Mouse (Mus musculus) forebrain, embryonic 16.5 days (tissue): ENCODE data around the gene Nt5c2. TPM values are rescaled to one million over a fixed set of nuclear protein-coding genes. Genes with fewer than 3 reads are reported as not detected.

Source experiments
- ATAC-seq: fragments of 200-750 bp; cut with Nextera tagmentation; 2 replicates; pipeline ENCODE4 v1.8.0; 2017; ENCODE audit warnings: mild to moderate bottlenecking, moderate library complexity
- H3K27ac ChIP-seq: fragments of 300-500 bp; sonication (generic); 2 replicates; pipeline ENCODE4 v1.5.1; 2014; ENCODE audit warnings: low read length, control low read depth
- H3K27me3 ChIP-seq: fragments of 300-500 bp; sonication (generic); replicated peaks from 2 replicates; pipeline ENCODE4 v1.6.1; 2014; ENCODE audit warnings: low read length; ENCODE audit not compliant: control insufficient read depth, insufficient read depth
- H3K36me3 ChIP-seq: fragments of 300-500 bp; sonication (generic); 2 replicates; pipeline ENCODE4 v1.6.1; 2014; ENCODE audit not compliant: control insufficient read depth, insufficient read depth
- H3K4me1 ChIP-seq: fragments of 300-500 bp; sonication (generic); replicated peaks from 2 replicates; pipeline ENCODE4 v1.6.1; 2014; ENCODE audit warnings: low read length; ENCODE audit not compliant: control insufficient read depth, insufficient read depth
- H3K4me2 ChIP-seq: fragments of 300-500 bp; sonication (generic); 2 replicates; pipeline ENCODE4 v1.6.1; 2014; ENCODE audit warnings: mild to moderate bottlenecking, low read length, control low read depth
- H3K4me3 ChIP-seq: fragments of 300-500 bp; sonication (generic); replicated peaks from 2 replicates; pipeline ENCODE4 v1.5.1; 2014; ENCODE audit warnings: mild to moderate bottlenecking, low read length, control low read depth
- H3K9ac ChIP-seq: fragments of 300-500 bp; sonication (generic); replicated peaks from 2 replicates; pipeline ENCODE4 v1.6.1; 2014; ENCODE audit warnings: low read depth, low read length, control low read depth
- H3K9me3 ChIP-seq: fragments of 300-500 bp; sonication (generic); 2 replicates; pipeline ENCODE4 v1.6.1; 2016; ENCODE audit warnings: low read length; ENCODE audit not compliant: control insufficient read depth
- WGBS: fragments of 180-500 bp; shearing (Covaris S2); extraction: QIAGEN DNeasy Blood & Tissue Kit; methylation state at CpG from one replicate; pipeline ENCODE4 v1.1.7; 2014; 5-methylcytosine and 5-hydroxymethylcytosine counted together
- polyA plus RNA-seq: library from polyadenylated mRNA; unstranded; fragments of >200 nt; fragmentation: Nextera tagmentation; extraction: Ambion mirVana; gene quantifications from 2 replicates; pipeline ENCODE4 v1.2.1, GENCODE M21; 2015

Nt5c2 gene
- polyA plus RNA-seq, 1 experiment from 2014 or later = 81.4 TPM

DNA sequence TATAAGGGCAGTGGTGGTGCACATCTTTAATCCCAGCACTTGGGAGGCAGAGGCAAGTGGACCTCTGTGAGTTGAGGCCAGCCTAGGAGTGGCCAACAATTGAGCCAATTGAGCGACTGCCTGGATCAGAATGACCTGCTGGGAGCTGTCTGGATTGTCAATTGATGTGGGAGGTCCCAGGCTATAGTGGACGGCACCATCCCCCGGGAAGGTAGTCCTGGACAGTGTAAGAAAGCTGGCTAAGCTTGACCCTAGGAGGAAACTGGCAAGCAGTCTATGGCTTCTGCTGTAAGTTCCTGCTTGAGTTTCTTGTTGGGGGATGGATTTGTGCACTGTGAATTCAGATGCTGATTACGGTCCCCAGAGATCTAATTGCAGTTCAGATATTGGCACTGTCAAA is 47.1 kb downstream of the Nt5c2 start:
- Histone ChIP-seq H3K9ac (no peak overlapping the region), H3K4me3 (no peak overlapping the region), H3K27ac (no peak overlapping the region), H3K4me2 (no peak overlapping the region), H3K27me3 (no peaks in the 10 kb centered on the region), H3K9me3 (no peaks in the 10 kb centered on the region), H3K36me3 (no peaks in the 10 kb centered on the region), H3K4me1 (peaks cover 21% of the 10 kb centered on the region)
- no peak for ATAC-seq
- WGBS = 30% methylated on average over 4 of the region's 4 CpGs

- Histone ChIP-seq H3K36me3 (no peaks in the 10 kb centered on the region), H3K4me1 (peaks cover 13% of the 10 kb centered on the region), H3K9ac (no peak overlapping the region), H3K9me3 (no peaks in the 10 kb centered on the region), H3K4me3 (no peak overlapping the region), H3K4me2 (no peak overlapping the region), H3K27me3 (no peaks in the 10 kb centered on the region), H3K27ac (no peak overlapping the region)
- ATAC-seq = no peak
- WGBS = 85% methylated on average over 6 of the region's 6 CpGs
Observed at GRCm38 (mm10) chr19:46966330-46966729, 48.6 kb downstream of the Nt5c2 start.

DNA sequence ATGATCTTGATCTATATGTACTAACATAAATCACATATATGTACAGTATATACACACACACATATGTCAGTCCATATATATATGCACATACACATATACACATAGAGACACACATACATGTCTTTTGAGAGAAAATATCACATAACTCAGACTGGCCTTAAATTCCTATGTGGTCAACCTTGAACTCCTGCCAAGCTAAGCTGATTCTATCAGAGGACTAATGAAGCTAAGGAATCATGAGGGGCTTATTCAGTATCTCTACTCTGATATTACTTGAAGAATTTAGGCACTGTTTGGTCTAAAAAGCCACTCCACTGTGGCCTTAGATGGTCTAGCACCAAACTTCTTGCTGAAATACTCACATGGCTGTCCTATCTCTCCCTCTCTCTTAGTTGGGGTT is 49.5 kb downstream of the Nt5c2 start:
- H3K4me1 ChIP-seq = peaks cover 13% of the 10 kb centered on the region
- no peaks in the 10 kb centered on the region for H3K36me3 ChIP-seq
- ATAC-seq = no peak
- no peak overlapping the region for H3K4me3 ChIP-seq
- H3K27me3 ChIP-seq = no peaks in the 10 kb centered on the region
- no peak overlapping the region for H3K9ac ChIP-seq
- H3K27ac ChIP-seq = no peak overlapping the region
- H3K4me2 ChIP-seq = no peak overlapping the region
- no peaks in the 10 kb centered on the region for H3K9me3 ChIP-seq

DNA sequence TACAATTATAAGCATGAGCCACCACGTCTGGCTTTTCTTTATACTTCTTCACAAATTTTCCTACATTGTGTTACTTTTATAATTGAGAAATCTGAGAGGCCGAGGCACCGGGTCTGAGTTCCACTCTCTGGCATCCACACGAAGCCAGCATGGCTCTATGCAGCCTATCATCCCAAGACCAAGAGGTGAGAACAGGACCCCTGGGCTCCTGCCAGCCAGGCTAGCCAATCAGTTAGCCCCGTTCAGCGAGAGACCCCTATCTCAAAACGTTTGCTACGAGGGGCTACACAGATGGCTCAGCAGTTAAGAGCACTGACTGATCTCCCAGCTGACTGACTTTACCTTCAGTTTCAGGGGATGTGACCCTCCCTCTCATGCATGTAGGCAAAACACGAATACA is 50.6 kb downstream of the Nt5c2 start:
- no peaks in the 10 kb centered on the region for H3K9me3 ChIP-seq
- H3K9ac ChIP-seq = no peak overlapping the region
- ATAC-seq = no peak
- no peaks in the 10 kb centered on the region for H3K36me3 ChIP-seq
- 66% methylated on average over 9 of the region's 9 CpGs for WGBS
- no peak overlapping the region for H3K4me3 ChIP-seq
- H3K27me3 ChIP-seq = no peaks in the 10 kb centered on the region
- no peak overlapping the region for H3K27ac ChIP-seq
- peaks cover 19% of the 10 kb centered on the region for H3K4me1 ChIP-seq
- no peak overlapping the region for H3K4me2 ChIP-seq

- H3K36me3 ChIP-seq = no peaks in the 10 kb centered on the region
- no peak for ATAC-seq
- H3K4me1 ChIP-seq = peaks cover 27% of the 10 kb centered on the region
- no peak overlapping the region for H3K27ac ChIP-seq
- no peak overlapping the region for H3K4me2 ChIP-seq
- H3K9me3 ChIP-seq = no peaks in the 10 kb centered on the region
- H3K27me3 ChIP-seq = no peaks in the 10 kb centered on the region
- H3K9ac ChIP-seq = no peak overlapping the region
- H3K4me3 ChIP-seq = no peak overlapping the region
Observed at GRCm38 (mm10) chr19:46963440-46963839, 51.5 kb downstream of the Nt5c2 start.

- Histone ChIP-seq H3K27ac (no peak overlapping the region), H3K4me1 (peaks cover 27% of the 10 kb centered on the region), H3K4me3 (peak overlapping the region; percentile 75), H3K4me2 (peak overlapping the region; percentile 62), H3K36me3 (no peaks in the 10 kb centered on the region), H3K9me3 (no peaks in the 10 kb centered on the region), H3K9ac (no peak overlapping the region), H3K27me3 (no peaks in the 10 kb centered on the region)
- no peak for ATAC-seq
- WGBS = 25% methylated on average over 7 of the region's 7 CpGs
Observed at GRCm38 (mm10) chr19:46962841-46963240, 52.1 kb downstream of the Nt5c2 start.

DNA sequence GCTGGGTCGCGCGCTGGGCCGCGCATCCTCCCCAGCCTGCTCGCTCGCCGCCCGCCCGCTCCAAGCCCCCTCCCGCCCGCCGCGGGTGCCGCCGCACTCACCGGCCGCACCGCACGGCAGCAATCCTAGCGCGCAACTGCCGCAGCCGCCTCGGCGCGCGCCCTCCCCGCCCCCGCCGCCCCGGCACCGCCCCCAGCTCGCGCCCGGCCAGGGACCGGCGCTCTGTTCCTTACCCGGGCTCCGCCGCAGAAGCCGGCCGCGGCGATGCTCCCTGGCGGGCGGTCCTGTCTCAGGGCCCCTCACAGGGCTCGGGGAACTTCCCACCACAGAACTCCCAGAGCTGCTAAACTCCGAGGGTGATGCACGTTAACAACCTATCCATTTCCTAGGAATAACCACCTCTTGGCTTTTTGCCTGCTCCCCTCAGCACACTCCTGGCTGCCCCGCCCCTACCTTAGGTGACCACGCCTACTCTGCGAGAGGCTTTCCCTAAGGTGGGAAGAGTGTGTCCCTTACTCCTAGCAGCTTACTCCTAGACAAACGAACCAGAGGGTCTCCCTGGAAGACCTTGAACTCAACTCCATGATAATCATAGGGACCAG is 52.7 kb downstream of the Nt5c2 start:
- Histone ChIP-seq H3K4me3 (peak overlapping the region; percentile 75), H3K27me3 (no peaks in the 10 kb centered on the region), H3K27ac (peak overlapping the region; percentile 97), H3K9me3 (no peaks in the 10 kb centered on the region), H3K36me3 (no peaks in the 10 kb centered on the region), H3K9ac (peak overlapping the region; percentile 91), H3K4me1 (peaks cover 27% of the 10 kb centered on the region), H3K4me2 (peak overlapping the region; percentile 62)
- peak; percentile 93 for ATAC-seq
- under 1% methylated on average over 33 of the region's 54 CpGs for WGBS

- H3K9me3 ChIP-seq = no peaks in the 10 kb centered on the region
- peak; percentile 93 for ATAC-seq
- H3K36me3 ChIP-seq = no peaks in the 10 kb centered on the region
- no peaks in the 10 kb centered on the region for H3K27me3 ChIP-seq
- H3K4me3 ChIP-seq = peak overlapping the region; percentile 75
- peak overlapping the region; percentile 91 for H3K9ac ChIP-seq
- H3K27ac ChIP-seq = peak overlapping the region; percentile 97
- peak overlapping the region; percentile 61 for H3K4me2 ChIP-seq
- 0% methylated on average over 34 of the region's 36 CpGs for WGBS
- H3K4me1 ChIP-seq = peaks cover 27% of the 10 kb centered on the region
Observed at GRCm38 (mm10) chr19:46961652-46962051, 53.3 kb downstream of the Nt5c2 start.

DNA sequence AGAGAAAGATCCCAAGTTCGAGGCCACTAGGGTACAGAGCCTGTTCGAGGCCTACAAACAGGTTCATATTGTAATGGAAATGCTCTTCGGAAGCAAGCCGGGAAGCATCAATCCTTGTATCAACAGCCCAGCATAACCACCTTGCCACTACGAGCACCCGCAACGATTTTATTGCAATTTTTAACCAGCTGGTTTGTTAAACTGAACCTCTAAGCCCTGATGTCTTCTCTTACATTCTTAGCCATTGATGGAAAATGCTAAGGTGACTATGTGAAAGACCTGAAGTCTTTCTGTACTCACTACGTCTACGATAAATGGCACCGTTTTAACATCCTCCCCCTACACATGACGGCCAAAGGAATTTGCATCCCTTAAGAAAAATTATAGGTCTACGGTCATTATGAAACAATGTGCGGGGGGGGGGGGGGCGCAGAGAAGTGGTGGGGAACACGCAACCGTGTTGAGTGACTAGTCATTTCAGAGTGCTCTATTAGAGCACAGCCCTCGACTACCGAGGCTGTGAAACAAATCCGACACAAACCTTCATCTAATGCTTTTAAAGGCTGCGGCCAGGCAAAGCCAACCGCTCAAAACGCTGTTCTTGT is 53.8 kb downstream of the Nt5c2 start:
- H3K27ac ChIP-seq = peak overlapping the region; percentile 97
- peak overlapping the region; percentile 61 for H3K4me2 ChIP-seq
- peak; percentile 8 for ATAC-seq
- peak overlapping the region; percentile 91 for H3K9ac ChIP-seq
- H3K36me3 ChIP-seq = no peaks in the 10 kb centered on the region
- peaks cover 31% of the 10 kb centered on the region for H3K4me1 ChIP-seq
- 3% methylated on average over 19 of the region's 22 CpGs for WGBS
- H3K4me3 ChIP-seq = peak overlapping the region; percentile 75
- no peaks in the 10 kb centered on the region for H3K27me3 ChIP-seq
- H3K9me3 ChIP-seq = no peaks in the 10 kb centered on the region
